Mouse (Mus musculus) cortical plate, adult 2 months (tissue): Measurements from ENCODE around the gene Zdhhc23. TPM values are rescaled to one million over a fixed set of nuclear protein-coding genes. Genes with fewer than 3 reads are reported as not detected.

Source experiments
- H3K27ac ChIP-seq: fragments of 200-500 bp; 2 replicates; pipeline ENCODE4 v1.5.1; 2012; ENCODE audit warnings: low read length, control low read depth, inconsistent platforms; ENCODE audit not compliant: insufficient read depth
- H3K4me1 ChIP-seq: fragments of 200-500 bp; 2 replicates; pipeline ENCODE4 v1.6.1; 2011; ENCODE audit warnings: low read length; ENCODE audit not compliant: control insufficient read depth, insufficient read depth
- H3K4me3 ChIP-seq: fragments of 200-500 bp; 2 replicates; pipeline ENCODE4 v1.5.1; 2011; ENCODE audit warnings: mild to moderate bottlenecking, low read length, control low read depth; ENCODE audit not compliant: insufficient read depth
- CTCF ChIP-seq: fragments of 200-500 bp; IDR thresholded peaks from 2 replicates; pipeline ENCODE4 v1.5.1; 2011; ENCODE audit warnings: mild to moderate bottlenecking, control low read depth, low read length; ENCODE audit not compliant: insufficient read depth; ENCODE audit errors: extremely low read depth
- POLR2A ChIP-seq: fragments of 200-500 bp; IDR thresholded peaks from 2 replicates; pipeline ENCODE4 v1.6.1; 2011; ENCODE audit warnings: mild to moderate bottlenecking, low read length, control low read depth; ENCODE audit not compliant: insufficient read depth; ENCODE audit errors: extremely low read depth
- polyA plus RNA-seq: library from polyadenylated mRNA; depleted of rRNA; stranded (reverse); fragments of >200 nt; gene quantifications from 2 replicates; pipeline ENCODE4 v1.2.3, GENCODE M21; 2012; rRNA removed

Gene Zdhhc23
- polyA plus RNA-seq, 1 experiment = 16.9 TPM

DNA sequence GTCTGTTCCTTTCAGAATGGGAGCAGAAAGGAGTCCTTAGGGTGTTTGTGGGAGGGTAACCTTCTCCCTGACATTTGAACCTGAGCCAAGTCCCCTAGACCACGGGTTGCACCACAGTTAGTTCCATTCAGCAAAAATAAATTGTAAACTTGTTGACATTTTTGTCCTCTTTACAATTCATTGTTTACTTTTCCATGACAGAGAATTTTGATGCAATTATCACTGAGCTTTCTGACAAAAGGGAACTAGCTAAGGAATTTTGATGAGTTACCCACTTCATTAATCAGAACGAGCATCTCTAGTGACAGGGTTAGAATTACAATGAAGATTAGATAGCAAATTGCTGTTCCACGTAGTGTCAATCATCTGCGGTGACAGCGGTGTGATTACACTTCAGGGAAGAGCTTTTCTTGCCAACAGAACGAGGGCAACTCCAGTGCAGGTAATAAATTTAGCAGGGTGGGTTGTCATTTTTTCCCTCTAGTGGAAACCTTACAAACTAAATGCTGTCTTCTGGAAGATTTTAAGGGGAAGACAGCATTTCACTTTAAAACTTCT is 54.5 kb downstream of the Zdhhc23 start:
- Histone ChIP-seq H3K27ac (no peak overlapping the region), H3K4me1 (peaks cover 2% of the 10 kb centered on the region; the same call in 1 of the 2 replicates), H3K4me3 (no peak overlapping the region)
- TF ChIP-seq POLR2A = no peak
- no peak for TF ChIP-seq CTCF

DNA sequence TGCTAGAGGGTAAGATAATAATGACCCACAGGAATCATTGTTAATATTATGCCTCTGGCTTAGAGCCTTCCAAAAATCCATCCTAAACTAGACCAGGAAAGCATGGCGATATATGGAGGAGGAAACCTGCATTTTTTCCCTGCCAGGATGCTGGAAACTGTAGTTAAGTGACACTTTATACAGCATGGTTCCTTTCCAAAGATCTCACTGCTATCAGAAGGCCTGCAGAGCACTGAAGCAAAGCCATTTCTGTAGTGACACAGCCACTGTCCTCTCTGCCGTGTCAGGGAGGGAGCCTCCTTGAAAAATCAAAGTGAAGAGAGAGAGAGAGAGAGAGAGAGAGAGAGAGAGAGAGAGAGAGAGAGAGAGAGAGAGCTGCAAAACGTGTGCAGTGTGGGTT is 57.0 kb downstream of the Zdhhc23 start:
- Histone ChIP-seq H3K4me1 (peaks cover 2% of the 10 kb centered on the region; the same call in 1 of the 2 replicates), H3K4me3 (no peak overlapping the region), H3K27ac (no peak overlapping the region)
- TF ChIP-seq CTCF = no peak
- no peak for TF ChIP-seq POLR2A

DNA sequence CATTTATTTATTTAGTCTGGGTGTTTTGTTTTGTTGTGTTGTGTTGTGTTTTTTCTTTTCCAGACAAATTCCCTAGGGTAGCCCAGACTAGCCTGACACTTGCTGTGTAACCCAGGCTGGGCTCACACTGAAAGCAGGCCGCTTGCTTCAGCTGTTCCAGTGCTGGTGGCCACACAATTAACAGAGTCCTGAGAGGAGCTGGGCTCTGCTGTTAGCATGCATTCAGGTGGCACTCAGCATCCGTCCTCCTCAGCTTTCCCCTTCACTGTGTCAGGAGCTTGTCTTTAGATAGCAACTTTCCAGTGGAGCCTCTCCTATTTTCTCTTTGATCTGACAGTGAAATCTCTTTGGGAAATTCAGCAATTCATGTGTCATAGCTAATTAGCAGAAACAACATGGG is 57.6 kb downstream of the Zdhhc23 start:
- no peak overlapping the region for H3K4me3 ChIP-seq
- peaks cover 2% of the 10 kb centered on the region; the same call in 1 of the 2 replicates for H3K4me1 ChIP-seq
- TF ChIP-seq POLR2A (no peak), CTCF (no peak)
- H3K27ac ChIP-seq = no peak overlapping the region

DNA sequence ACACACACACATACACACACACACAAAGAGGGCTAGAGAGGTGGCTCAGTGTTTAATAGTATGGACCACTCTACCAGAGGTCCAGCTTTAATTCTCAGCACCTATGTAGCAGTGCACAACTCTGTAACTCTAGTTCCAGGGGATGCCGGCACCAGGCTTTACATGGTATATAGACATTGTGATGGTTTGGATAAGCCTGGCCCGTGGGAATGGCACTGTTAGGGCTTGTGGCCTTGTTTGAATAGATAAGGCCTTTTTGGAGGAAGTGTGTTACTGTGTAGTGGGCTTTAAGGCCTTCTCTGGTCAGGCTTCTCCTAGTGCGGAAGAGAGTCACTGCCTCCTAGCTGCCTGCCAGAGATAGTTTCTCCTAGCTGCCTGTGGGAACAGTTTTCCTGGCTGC is 60.7 kb downstream of the Zdhhc23 start:
- no peak overlapping the region for H3K4me3 ChIP-seq
- peaks cover 2% of the 10 kb centered on the region; the same call in 1 of the 2 replicates for H3K4me1 ChIP-seq
- H3K27ac ChIP-seq = no peak overlapping the region
- TF ChIP-seq POLR2A = no peak
- no peak for TF ChIP-seq CTCF

Other genes starting within 250 kb of the Zdhhc23 start
- 0.17 and 0.25 TPM in 2 replicates for gene Drd3, start 225.8 kb downstream of the Zdhhc23 start, polyA plus RNA-seq
- gene Ccdc191, start 90.0 kb downstream of the Zdhhc23 start, polyA plus RNA-seq = 5.2 and 6.5 TPM in 2 replicates
- 36.5 and 36.6 TPM in 2 replicates for gene Qtrt2, start 53.0 kb downstream of the Zdhhc23 start, polyA plus RNA-seq
- 1.9 and 2.0 TPM in 2 replicates for gene Gramd1c, start 83.6 kb upstream of the Zdhhc23 start, polyA plus RNA-seq
- gene Atp6v1a, start 159.9 kb upstream of the Zdhhc23 start, polyA plus RNA-seq = 214 and 223 TPM in 2 replicates
- 23.8 and 23.9 TPM in 2 replicates for gene Naa50, start 160.0 kb upstream of the Zdhhc23 start, polyA plus RNA-seq
- 14.2 and 15.0 TPM in 2 replicates for gene Usf3, start 193.5 kb upstream of the Zdhhc23 start, polyA plus RNA-seq